Mouse (Mus musculus): ENCODE results near the gene Ttc37.

DNA sequence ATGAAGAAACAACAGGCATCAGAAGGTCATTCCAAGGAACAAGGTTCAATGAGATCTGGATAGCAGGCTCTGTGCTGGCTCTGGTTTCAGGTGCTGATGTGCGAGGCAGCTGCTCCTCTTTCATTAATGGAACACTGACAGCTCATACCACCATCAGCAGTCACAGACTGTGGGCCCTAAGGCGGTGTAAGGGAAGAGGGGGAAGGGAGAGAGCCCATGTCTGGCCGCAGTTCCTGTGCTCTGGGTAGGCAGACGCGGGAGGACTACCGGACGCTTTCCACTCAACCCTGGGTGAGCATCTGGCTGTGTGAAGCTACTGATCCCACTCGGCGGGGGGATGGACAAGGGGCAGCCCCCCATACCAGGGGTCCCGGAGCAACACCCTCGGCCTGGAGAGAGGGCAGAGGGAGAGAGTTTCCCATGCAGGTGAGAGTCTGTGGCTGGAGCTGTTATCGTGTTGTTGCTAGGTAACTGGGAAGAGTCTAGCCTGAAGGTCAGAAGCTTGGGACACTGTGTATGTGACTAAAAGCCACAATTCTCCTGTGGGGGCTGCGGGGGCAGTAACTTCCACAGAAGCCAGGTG lies 34.1 kb upstream of the Ttc37 start:
- TF ChIP-seq CTCF (conservative IDR thresholded peaks at IDR 0.05; ENCODE audit: low read length) (no peak), POU5F1 (IDR thresholded peaks at IDR 0.05; ENCODE audit: borderline replicate concordance, low read length) (no peak)

All from E14TG2a.4 (cell line).